Mouse (Mus musculus) heart, embryonic 13.5 days (tissue): ENCODE measurements around the gene Camta2. TPM values are rescaled to one million over a fixed set of nuclear protein-coding genes. Genes with fewer than 3 reads are reported as not detected.

Source experiments
- ATAC-seq: fragments of 200-750 bp; cut with Nextera tagmentation; 2 replicates; pipeline ENCODE4 v1.8.0; 2017; ENCODE audit warnings: moderate TSS enrichment; ENCODE audit not compliant: insufficient number of reproducible peaks, low FRiP score, low TSS enrichment; ENCODE audit errors: extremely low read depth
- H3K27ac ChIP-seq: fragments of 300-500 bp; sonication (generic); replicated peaks from 2 replicates; pipeline ENCODE4 v1.5.1; 2015; ENCODE audit warnings: moderate library complexity, mild to moderate bottlenecking, inconsistent platforms
- H3K27me3 ChIP-seq: fragments of 300-500 bp; sonication (generic); replicated peaks from 2 replicates; pipeline ENCODE4 v1.6.1; 2015; ENCODE audit warnings: mild to moderate bottlenecking, inconsistent platforms
- H3K36me3 ChIP-seq: fragments of 300-500 bp; sonication (generic); 2 replicates; pipeline ENCODE4 v1.6.1; 2015; ENCODE audit warnings: mild to moderate bottlenecking, inconsistent platforms
- H3K4me1 ChIP-seq: fragments of 300-500 bp; sonication (generic); 2 replicates; pipeline ENCODE4 v1.6.1; 2015; ENCODE audit warnings: inconsistent platforms
- H3K4me2 ChIP-seq: fragments of 300-500 bp; sonication (generic); 2 replicates; pipeline ENCODE4 v1.6.1; 2015; ENCODE audit warnings: inconsistent platforms, mild to moderate bottlenecking, moderate library complexity
- H3K4me3 ChIP-seq: fragments of 300-500 bp; sonication (generic); 2 replicates; pipeline ENCODE4 v1.5.1; 2015; ENCODE audit warnings: moderate library complexity, mild to moderate bottlenecking, inconsistent platforms
- H3K9ac ChIP-seq: fragments of 300-500 bp; sonication (generic); 2 replicates; pipeline ENCODE4 v1.6.1; 2015; ENCODE audit warnings: inconsistent platforms, mild to moderate bottlenecking, moderate library complexity
- H3K9me3 ChIP-seq: fragments of 300-500 bp; sonication (generic); 2 replicates; pipeline ENCODE4 v1.6.1; 2016; ENCODE audit warnings: inconsistent platforms
- WGBS: fragments of 180-500 bp; shearing (Covaris S2); methylation state at CpG from one replicate; pipeline ENCODE4 v1.1.7; 2015; ENCODE audit warnings: mixed read lengths; 5-methylcytosine and 5-hydroxymethylcytosine counted together
- polyA plus RNA-seq: library from polyadenylated mRNA; unstranded; fragments of >200 nt; fragmentation: Nextera tagmentation; extraction: Ambion mirVana; gene quantifications from 2 replicates; pipeline ENCODE4 v1.2.1, GENCODE M21; 2015

Camta2 gene
- polyA plus RNA-seq, 1 experiment from 2014 or later = 10.1 TPM

- Histone ChIP-seq H3K4me3 (peak overlapping the region; percentile 75), H3K27me3 (no peaks in the 10 kb centered on the region), H3K9ac (peak overlapping the region; percentile 93; the same call in 1 of the 2 replicates), H3K4me1 (peaks cover 47% of the 10 kb centered on the region), H3K27ac (peak overlapping the region; percentile 98; the same call in 1 of the 2 replicates), H3K36me3 (peaks cover 63% of the 10 kb centered on the region), H3K4me2 (peak overlapping the region; percentile 91), H3K9me3 (no peaks in the 10 kb centered on the region)
- 70% methylated on average over 16 of the region's 16 CpGs for whole genome bisulfite sequencing
- no peak for ATAC-seq
Measured at GRCm38 (mm10) chr11:70671333-70672047, 16.4 kb downstream of the Camta2 start.

- Histone ChIP-seq H3K36me3 (peaks cover 62% of the 10 kb centered on the region), H3K4me1 (peaks cover 43% of the 10 kb centered on the region), H3K27me3 (no peaks in the 10 kb centered on the region), H3K4me2 (peak overlapping the region; percentile 91), H3K4me3 (peak overlapping the region; percentile 75), H3K9ac (peak overlapping the region; percentile 93), H3K27ac (peak overlapping the region; percentile 98), H3K9me3 (no peaks in the 10 kb centered on the region)
- WGBS = 39% methylated on average over 14 of the region's 14 CpGs
- ATAC-seq = no peak
Measured at GRCm38 (mm10) chr11:70670483-70670882, 17.4 kb downstream of the Camta2 start.

- Histone ChIP-seq H3K27ac (peak overlapping the region; percentile 98), H3K4me3 (peak overlapping the region; percentile 75), H3K9ac (peak overlapping the region; percentile 93), H3K9me3 (no peaks in the 10 kb centered on the region), H3K4me2 (peak overlapping the region; percentile 91), H3K4me1 (peaks cover 43% of the 10 kb centered on the region), H3K27me3 (no peaks in the 10 kb centered on the region), H3K36me3 (peaks cover 62% of the 10 kb centered on the region)
- peak; percentile 11; the same call in 1 of the 2 replicates for ATAC-seq
- WGBS = under 1% methylated on average over 31 of the region's 31 CpGs
Measured at GRCm38 (mm10) chr11:70669582-70670345, 18.1 kb downstream of the Camta2 start.

GRCm38 (mm10) chr11:70668771-70669505, 19.0 kb downstream of the Camta2 start, which contains the start of gene Spag7:
Gene Spag7, minus strand, starts transcription at chr11:70669416.
- Histone ChIP-seq H3K36me3 (peaks cover 62% of the 10 kb centered on the region), H3K27ac (peak within 1 kb of the TSS; percentile 98), H3K27me3 (no peaks in the 10 kb centered on the region), H3K4me1 (peaks cover 49% of the 10 kb centered on the region), H3K4me3 (peak within 1 kb of the TSS; percentile 75), H3K9ac (peak within 1 kb of the TSS; percentile 93), H3K9me3 (no peaks in the 10 kb centered on the region), H3K4me2 (peak within 1 kb of the TSS; percentile 91)
- ATAC-seq = peak; percentile 91
- under 1% methylated on average over 44 of the region's 44 CpGs for WGBS

- under 1% methylated on average over 15 of the region's 15 CpGs for WGBS
- H3K36me3 ChIP-seq = peaks cover 62% of the 10 kb centered on the region
- peak overlapping the region; percentile 75 for H3K4me3 ChIP-seq
- H3K27ac ChIP-seq = peak overlapping the region; percentile 98
- no peaks in the 10 kb centered on the region for H3K27me3 ChIP-seq
- H3K9me3 ChIP-seq = no peaks in the 10 kb centered on the region
- peak overlapping the region; percentile 86 for H3K9ac ChIP-seq
- ATAC-seq = peak; percentile 6; the same call in 1 of the 2 replicates
- H3K4me1 ChIP-seq = peaks cover 50% of the 10 kb centered on the region
- peak overlapping the region; percentile 91 for H3K4me2 ChIP-seq
Measured at GRCm38 (mm10) chr11:70668335-70668770, 19.6 kb downstream of the Camta2 start.

- peak overlapping the region; percentile 98 for H3K27ac ChIP-seq
- H3K4me1 ChIP-seq = peaks cover 56% of the 10 kb centered on the region
- no peaks in the 10 kb centered on the region for H3K27me3 ChIP-seq
- H3K36me3 ChIP-seq = peaks cover 67% of the 10 kb centered on the region
- WGBS = 70% methylated on average over 14 of the region's 14 CpGs
- no peaks in the 10 kb centered on the region for H3K9me3 ChIP-seq
- peak overlapping the region; percentile 75 for H3K4me3 ChIP-seq
- H3K4me2 ChIP-seq = peak overlapping the region; percentile 91
- ATAC-seq = no peak
- H3K9ac ChIP-seq = peak overlapping the region; percentile 86
Measured at GRCm38 (mm10) chr11:70667271-70668150, 20.4 kb downstream of the Camta2 start.

GRCm38 (mm10) chr11:70666687-70667086, 21.2 kb downstream of the Camta2 start:
- peaks cover 50% of the 10 kb centered on the region for H3K4me1 ChIP-seq
- no peak overlapping the region for H3K27ac ChIP-seq
- H3K4me2 ChIP-seq = no peak overlapping the region
- H3K9me3 ChIP-seq = no peaks in the 10 kb centered on the region
- WGBS = 92% methylated on average over 8 of the region's 8 CpGs
- H3K4me3 ChIP-seq = no peak overlapping the region
- 0 out of 2 replicates have a peak overlapping the region, but pooled peaks have one; percentile 86 for H3K9ac ChIP-seq
- H3K27me3 ChIP-seq = no peaks in the 10 kb centered on the region
- peaks cover 67% of the 10 kb centered on the region for H3K36me3 ChIP-seq
- ATAC-seq = no peak

GRCm38 (mm10) chr11:70664741-70665140, 23.2 kb downstream of the Camta2 start:
- Histone ChIP-seq H3K27ac (no peak overlapping the region), H3K27me3 (no peaks in the 10 kb centered on the region), H3K9me3 (no peaks in the 10 kb centered on the region), H3K4me1 (peaks cover 37% of the 10 kb centered on the region), H3K36me3 (peaks cover 77% of the 10 kb centered on the region), H3K4me2 (no peak overlapping the region), H3K4me3 (no peak overlapping the region), H3K9ac (no peak overlapping the region)
- ATAC-seq = no peak
- WGBS = 91% methylated on average over 9 of the region's 9 CpGs

GRCm38 (mm10) chr11:70663957-70664356, 23.9 kb downstream of the Camta2 start:
- WGBS = 81% methylated on average over 6 of the region's 6 CpGs
- H3K27me3 ChIP-seq = no peaks in the 10 kb centered on the region
- H3K4me3 ChIP-seq = no peak overlapping the region
- H3K9ac ChIP-seq = no peak overlapping the region
- ATAC-seq = no peak
- H3K4me2 ChIP-seq = no peak overlapping the region
- H3K27ac ChIP-seq = 0 out of 2 replicates have a peak overlapping the region, but pooled peaks have one; percentile 24
- H3K4me1 ChIP-seq = peaks cover 45% of the 10 kb centered on the region
- peaks cover 84% of the 10 kb centered on the region for H3K36me3 ChIP-seq
- H3K9me3 ChIP-seq = no peaks in the 10 kb centered on the region

GRCm38 (mm10) chr11:70663101-70663500, 24.8 kb downstream of the Camta2 start:
- no peak for ATAC-seq
- Histone ChIP-seq H3K4me3 (no peak overlapping the region), H3K4me2 (no peak overlapping the region), H3K9me3 (no peaks in the 10 kb centered on the region), H3K9ac (peak overlapping the region; percentile 38; the same call in 1 of the 2 replicates), H3K27ac (0 out of 2 replicates have a peak overlapping the region, but pooled peaks have one; percentile 5), H3K36me3 (peaks cover 87% of the 10 kb centered on the region), H3K27me3 (no peaks in the 10 kb centered on the region), H3K4me1 (peaks cover 51% of the 10 kb centered on the region)
- WGBS = 78% methylated on average over 8 of the region's 8 CpGs
